ENCODE assay signal across 12 mouse cellular contexts in genomic region chr1:20302943-20303578, GRCm38 (mm10).
DNase-seq lines count a peak whose midpoint lies in the region; ATAC-seq and TF ChIP-seq lines count a peak whose summit lies in the region.
"Had no signal": no experiment of that assay in that cellular context is flagged by ENCODE, and none has a peak within 500 bp of the region (broad histone marks: within the 10 kb centered on the region; RNA-seq: fewer than 3 reads in every experiment).

No protein-coding gene starts in this region.

- 12% methylated on average over 6 of the region's 6 CpGs for WGBS in forebrain, embryonic 16.5 days
- WGBS in heart, adult 2 months = 64% methylated on average over 6 of the region's 6 CpGs

- no peak for TF ChIP-seq POLR2A in heart, adult 2 months (IDR thresholded peaks at IDR 0.05; ENCODE audit: insufficient read depth, low read depth, low read length)

- intact Hi-C loops in heart, adult 2 months (cut with DNase I) = no loop called here

- H3K79me2 ChIP-seq in heart, adult 2 months (replicated peaks; ENCODE audit: control insufficient read depth, insufficient read depth, low read length) = no peaks in the 10 kb centered on the region

- no peak for TF ChIP-seq EP300 in heart, adult 2 months (IDR thresholded peaks at IDR 0.05; ENCODE audit: insufficient read depth, low read depth, low read length)

- DNase-seq in embryo, embryonic 10 days (ENCODE audit: low spot score) = peak; percentile 76
- DNase-seq in embryo, embryonic 9.5 days (ENCODE audit: extremely low spot score) = no peak
- DNase-seq in layer of hippocampus, postnatal 14 days (ENCODE audit: low spot score in 2 of 2) = peak; percentile 34 to 57
- DNase-seq in retina, postnatal 1 day = peak; percentile 96
- no peak for DNase-seq in adrenal gland, adult 8-10 months
- no peak for DNase-seq in heart, adult 2 months
- no peak for DNase-seq in urinary bladder, adult 2 months (ENCODE audit: low spot score)
- DNase-seq: cerebellum, adult 9-10 months; spleen, adult 18-20 months had no signal

- peaks cover 15% of the 10 kb centered on the region for H3K4me1 ChIP-seq in forebrain, embryonic 16.5 days (replicated peaks; ENCODE audit: control insufficient read depth, insufficient read depth, low read length)
- H3K4me1 ChIP-seq in heart, adult 2 months (ENCODE audit: control insufficient read depth, insufficient read depth, low read length) = no peaks in the 10 kb centered on the region
- H3K4me1 ChIP-seq: intestine, embryonic 15.5 days; megakaryocyte, embryonic 14.5 days had no signal

- TF ChIP-seq CTCF in heart, adult 2 months (IDR thresholded peaks at IDR 0.05) = no peak

- H3K27me3 ChIP-seq in forebrain, embryonic 16.5 days (replicated peaks; ENCODE audit: control insufficient read depth, insufficient read depth, low read length) = no peaks in the 10 kb centered on the region
- H3K27me3 ChIP-seq in heart, adult 2 months (ENCODE audit: control insufficient read depth, insufficient read depth, low read length) = no peaks in the 10 kb centered on the region
- H3K27me3 ChIP-seq: intestine, embryonic 15.5 days; megakaryocyte, embryonic 14.5 days had no signal

- peak; percentile 96 for ATAC-seq in forebrain, embryonic 16.5 days
- ATAC-seq: intestine, embryonic 15.5 days had no signal

- H3K27ac ChIP-seq in forebrain, embryonic 16.5 days (ENCODE audit: low read length) = no peak overlapping the region
- no peak overlapping the region for H3K27ac ChIP-seq in heart, adult 2 months
- H3K27ac ChIP-seq: intestine, embryonic 15.5 days had no signal

- no peaks in the 10 kb centered on the region for H3K9me3 ChIP-seq in forebrain, embryonic 16.5 days (ENCODE audit: control insufficient read depth, low read length)
- H3K9me3 ChIP-seq: intestine, embryonic 15.5 days had no signal

- no peak overlapping the region for H3K4me2 ChIP-seq in forebrain, embryonic 16.5 days (ENCODE audit: low read length)
- H3K4me2 ChIP-seq: intestine, embryonic 15.5 days had no signal

- H3K36me3 ChIP-seq in forebrain, embryonic 16.5 days (ENCODE audit: control insufficient read depth, insufficient read depth) = no peaks in the 10 kb centered on the region
- no peaks in the 10 kb centered on the region for H3K36me3 ChIP-seq in heart, adult 2 months (ENCODE audit: control insufficient read depth, insufficient read depth, low read length)
- H3K36me3 ChIP-seq: intestine, embryonic 15.5 days had no signal

- H3K9ac ChIP-seq in forebrain, embryonic 16.5 days (replicated peaks; ENCODE audit: low read depth, low read length) = no peak overlapping the region
- no peak overlapping the region for H3K9ac ChIP-seq in heart, adult 2 months (ENCODE audit: low read depth, low read length)
- H3K9ac ChIP-seq: intestine, embryonic 15.5 days had no signal

- H3K4me3 ChIP-seq in forebrain, embryonic 16.5 days (replicated peaks; ENCODE audit: low read length) = no peak overlapping the region
- no peak overlapping the region for H3K4me3 ChIP-seq in heart, adult 2 months
- H3K4me3 ChIP-seq: intestine, embryonic 15.5 days; megakaryocyte, embryonic 14.5 days had no signal

Comparison
In these comparisons a context has a peak if more than half of its experiments do, and no peak if none do; other contexts are left out.
1. DNase-seq: peak in embryo, embryonic 10 days (single experiment), layer of hippocampus, postnatal 14 days (2 of 2) and retina, postnatal 1 day (single experiment); none in embryo, embryonic 9.5 days (single experiment), adrenal gland, adult 8-10 months (single experiment), heart, adult 2 months (0 of 2) and urinary bladder, adult 2 months (single experiment).